Mouse (Mus musculus): Measurements from ENCODE around the gene H2-Ob. TPM values are rescaled to one million over a fixed set of nuclear protein-coding genes. Genes with fewer than 3 reads are reported as not detected.
A peak's percentile ranks its signal among the peaks of the same experiment; 100 is the strongest.

The H2-Ob gene
- total and polyA plus RNA-seq, 3 experiments: 13.7 to 31.9 (median 19.9) TPM

DNA sequence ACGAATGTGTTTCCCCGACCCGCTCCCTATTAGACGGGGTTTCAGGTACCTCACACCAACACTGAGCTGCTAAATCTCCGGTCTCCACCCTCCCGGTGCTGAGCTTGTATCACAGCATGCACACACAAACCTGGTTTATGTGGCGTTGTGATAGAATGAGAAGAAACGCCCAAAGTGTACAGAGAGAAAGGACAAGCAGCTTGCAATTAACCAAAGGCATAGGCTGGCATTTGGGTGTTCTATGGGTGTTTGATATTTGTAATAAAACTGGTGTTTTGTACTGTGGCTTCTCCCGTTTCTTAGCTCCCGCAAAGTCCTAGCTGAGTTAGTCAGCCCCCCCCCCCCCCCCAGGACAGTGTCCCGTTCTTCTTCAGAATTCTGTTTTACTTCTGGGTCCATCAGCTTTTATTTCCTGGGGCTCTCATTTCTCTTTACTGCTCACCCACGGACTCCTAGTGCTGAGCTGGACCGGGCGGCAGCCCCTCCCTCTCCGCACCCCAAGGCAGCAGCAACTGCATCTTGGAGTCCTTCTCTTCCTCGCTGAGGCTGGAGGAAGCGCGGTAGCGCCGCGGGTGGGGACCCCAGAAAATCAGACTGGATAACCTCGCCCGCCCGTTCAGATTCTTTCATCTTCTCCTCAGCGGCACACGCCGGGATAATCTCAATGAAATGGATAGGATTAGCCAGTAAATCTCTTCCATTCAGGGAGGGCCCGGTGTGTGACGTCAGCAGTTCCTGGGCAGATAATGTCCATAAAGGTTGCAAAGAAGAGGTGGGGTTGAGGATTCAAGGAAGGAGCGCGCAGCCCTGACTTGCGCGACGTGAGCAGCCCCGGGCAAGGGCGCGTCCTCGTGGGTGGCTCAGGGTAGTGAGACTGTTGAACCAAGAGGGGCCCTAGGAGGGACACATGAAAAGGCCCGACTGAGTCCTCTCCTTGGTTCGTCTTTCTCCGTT, 41.5 kb upstream of the H2-Ob start, which contains the start of gene Psmb8 (continued):
- TF ChIP-seq MYC (IDR thresholded peaks at IDR 0.05; ENCODE audit: low read depth, low read length): 0 out of 2 replicates have a peak, but pooled peaks have one; percentile 22
- no peak; the same call in 1 of the 2 replicates for TF ChIP-seq RAD21 (IDR thresholded peaks at IDR 0.05; ENCODE audit: low read depth, low read length)
- no peak for TF ChIP-seq KAT2A (IDR thresholded peaks at IDR 0.05; ENCODE audit: insufficient replicate concordance, low read length)
- no peak for TF ChIP-seq USF1 (IDR thresholded peaks at IDR 0.05; ENCODE audit: low read depth, low read length)
- TF ChIP-seq ZNF384 (IDR thresholded peaks at IDR 0.05; ENCODE audit: low read depth, low read length): no peak
- TF ChIP-seq TCF12 (IDR thresholded peaks at IDR 0.05; ENCODE audit: low read depth, low read length): no peak
- peak; percentile 52; the same call in 1 of the 2 replicates for TF ChIP-seq UBTF (IDR thresholded peaks at IDR 0.05; ENCODE audit: low read depth, low read length)
- peak; percentile 11; the same call in 1 of the 2 replicates for TF ChIP-seq SMC3 (IDR thresholded peaks at IDR 0.05; ENCODE audit: low read depth, low read length)
- no peak for TF ChIP-seq RCOR1 (conservative IDR thresholded peaks at IDR 0.05; ENCODE audit: low read depth, low read length)
- TF ChIP-seq MAFK (IDR thresholded peaks at IDR 0.05; ENCODE audit: insufficient replicate concordance, low read length): no peak

DNA sequence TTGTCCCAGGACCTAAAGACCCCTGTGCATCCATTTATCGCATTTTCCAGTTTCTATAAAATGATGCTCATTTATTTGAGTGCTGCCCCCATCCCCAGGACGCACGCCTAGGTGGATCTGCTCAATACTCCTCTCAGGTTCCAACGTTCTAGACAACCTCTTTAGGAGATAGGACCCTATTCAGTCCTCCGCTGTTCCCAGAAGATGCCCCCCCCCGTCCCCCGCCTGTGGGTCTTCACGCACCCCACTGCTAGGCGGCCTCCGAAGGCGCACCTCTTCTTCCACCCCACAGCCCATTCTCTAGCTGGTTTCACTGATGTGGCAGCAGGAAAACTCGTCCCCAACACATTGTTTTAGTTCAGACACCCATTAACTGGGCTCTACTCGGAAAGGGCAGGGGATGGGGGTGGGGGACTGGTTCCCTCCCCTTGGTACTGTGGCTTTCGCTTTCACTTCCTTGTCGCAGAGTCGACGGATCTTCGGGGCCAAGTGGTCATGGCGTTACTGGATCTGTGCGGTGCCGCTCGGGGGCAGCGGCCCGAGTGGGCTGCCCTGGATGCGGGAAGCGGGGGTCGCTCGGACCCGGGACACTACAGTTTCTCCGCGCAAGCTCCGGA, 40.7 kb upstream of the H2-Ob start:
- peak overlapping the region; percentile 85 to 99 (median 93) for H3K4me3 ChIP-seq (replicated peaks in 1 of 3; ENCODE audit: low read depth in 2 of 3, low read length in 2 of 3, poor library complexity in 1 of 3)
- peak overlapping the region; percentile 89 for H3K4me2 ChIP-seq (ENCODE audit: insufficient read depth, low read depth, poor library complexity, severe bottlenecking)
- peak overlapping the region; percentile 100 for H3K9ac ChIP-seq (ENCODE audit: insufficient read depth, low read depth)
- peak overlapping the region; percentile 93 for H3K27ac ChIP-seq (ENCODE audit: insufficient read depth, low read depth)
- in situ Hi-C loops (cut with MboI; ENCODE audit: low pct_ligation_motif_present, low pct_unique_long_range_greater_than_20kb, low sequenced_read_pairs): no loop called here
- peaks cover 26 to 61% of the 10 kb centered on the region in 2 experiments for H3K4me1 ChIP-seq (ENCODE audit: control insufficient read depth in 1 of 2, insufficient read depth in 2 of 2)
- H3K9me3 ChIP-seq (replicated peaks; ENCODE audit: low read length): no peaks in the 10 kb centered on the region
- peaks cover 53 to 71% of the 10 kb centered on the region in 2 experiments for H3K36me3 ChIP-seq (replicated peaks in 1 of 2; ENCODE audit: control insufficient read depth in 1 of 2, insufficient read depth in 1 of 2, low read length in 1 of 2)
- peak; percentile 91 for DNase-seq (ENCODE audit: extremely low read depth)
- dilution Hi-C loops (cut with MboI; ENCODE audit: extremely low pct_ligation_motif_present, extremely low pct_unique_long_range_greater_than_20kb, low sequenced_read_pairs): no loop called here
- peaks cover 56% of the 10 kb centered on the region for H3K79me2 ChIP-seq (replicated peaks; ENCODE audit: control insufficient read depth, extremely low read depth, insufficient read depth, poor library complexity, severe bottlenecking)
- no peaks in the 10 kb centered on the region for H3K27me3 ChIP-seq (replicated peaks)
- TF ChIP-seq EP300 (IDR thresholded peaks at IDR 0.05; ENCODE audit: low read length) (peak; percentile 82), POLR2A (IDR thresholded peaks at IDR 0.05; ENCODE audit: low read depth, low read length) (peak; percentile 80), JUND (conservative IDR thresholded peaks at IDR 0.05; ENCODE audit: low read depth, low read length) (no peak), PAX5 (IDR thresholded peaks at IDR 0.05; ENCODE audit: low read length) (no peak), ZMIZ1 (IDR thresholded peaks at IDR 0.05; ENCODE audit: low read depth, low read length) (peak; percentile 46), MXI1 (IDR thresholded peaks at IDR 0.05; ENCODE audit: low read depth, low read length) (0 out of 2 replicates have a peak, but pooled peaks have one; percentile 65), TBP (conservative IDR thresholded peaks at IDR 0.05; ENCODE audit: low read depth, low read length) (0 out of 2 replicates have a peak, but pooled peaks have one; percentile 49), ZKSCAN1 (IDR thresholded peaks at IDR 0.05; ENCODE audit: borderline replicate concordance, low read depth, low read length) (no peak), ZC3H11A (IDR thresholded peaks at IDR 0.05; ENCODE audit: low read depth, low read length) (no peak), USF2 (conservative IDR thresholded peaks at IDR 0.05; ENCODE audit: low read depth, low read length) (no peak), GABPA (IDR thresholded peaks at IDR 0.05; ENCODE audit: insufficient replicate concordance, low read depth, low read length) (no peak), HCFC1 (IDR thresholded peaks at IDR 0.05; ENCODE audit: low read depth, low read length) (peak; percentile 50), MAX (IDR thresholded peaks at IDR 0.05; ENCODE audit: low read length) (0 out of 2 replicates have a peak, but pooled peaks have one; percentile 20), CTCF (conservative IDR thresholded peaks at IDR 0.05 in 1 of 2, IDR thresholded peaks at IDR 0.05 in 1 of 2; ENCODE audit: low read depth in 2 of 2, low read length in 2 of 2) (no peak), TCF12 (IDR thresholded peaks at IDR 0.05; ENCODE audit: low read depth, low read length) (peak; percentile 85), SMC3 (IDR thresholded peaks at IDR 0.05; ENCODE audit: low read depth, low read length) (peak; percentile 16; the same call in 1 of the 2 replicates), UBTF (IDR thresholded peaks at IDR 0.05; ENCODE audit: low read depth, low read length) (no peak), MEF2A (IDR thresholded peaks at IDR 0.05; ENCODE audit: borderline replicate concordance, low read depth, low read length) (peak; percentile 74), BHLHE40 (IDR thresholded peaks at IDR 0.05; ENCODE audit: low read depth, low read length) (peak; percentile 59), CHD2 (IDR thresholded peaks at IDR 0.05; ENCODE audit: low read length) (peak; percentile 86), NELFE (IDR thresholded peaks at IDR 0.05; ENCODE audit: low read depth, low read length) (peak; percentile 67), IRF4 (IDR thresholded peaks at IDR 0.05; ENCODE audit: low read depth, low read length) (peak; percentile 97), RAD21 (IDR thresholded peaks at IDR 0.05; ENCODE audit: low read depth, low read length) (no peak), MAZ (IDR thresholded peaks at IDR 0.05; ENCODE audit: low read depth, low read length) (peak; percentile 92), CHD1 (IDR thresholded peaks at IDR 0.05; ENCODE audit: low read depth, low read length) (no peak), ETS1 (conservative IDR thresholded peaks at IDR 0.05; ENCODE audit: low read depth, low read length) (peak; percentile 79), USF1 (IDR thresholded peaks at IDR 0.05; ENCODE audit: low read depth, low read length) (no peak), KAT2A (IDR thresholded peaks at IDR 0.05; ENCODE audit: insufficient replicate concordance, low read length) (0 out of 2 replicates have a peak, but pooled peaks have one; percentile 51), MYC (IDR thresholded peaks at IDR 0.05; ENCODE audit: low read depth, low read length) (no peak; the same call in 1 of the 2 replicates)

Measured in CH12.LX (cell line).